Mouse (Mus musculus): ENCODE measurements around the gene Vgll2. TPM values are rescaled to one million over a fixed set of nuclear protein-coding genes. Genes with fewer than 3 reads are reported as not detected.
A peak's percentile ranks its signal among the peaks of the same experiment; 100 is the strongest.

The Vgll2 gene
- not detected for total RNA-seq (2022)

GRCm38 (mm10) chr10:52022413-52023212, at the start of gene Vgll2:
TSS of gene Vgll2 (plus strand) at chr10:52022502.
- DNase-seq (ENCODE audit: low spot score in 2 of 2) = peak; percentile 11 to 18

- peak in 1 of 2 experiments; percentile 27 for DNase-seq (ENCODE audit: low spot score in 2 of 2)
Observed at GRCm38 (mm10) chr10:51975137-51975536, 47.2 kb upstream of the Vgll2 start.

GRCm38 (mm10) chr10:51975587-51975986, 46.7 kb upstream of the Vgll2 start:
- no peak for DNase-seq (ENCODE audit: low spot score in 2 of 2)

GRCm38 (mm10) chr10:51981651-51982050, 40.7 kb upstream of the Vgll2 start:
- no peak for DNase-seq (ENCODE audit: low spot score in 2 of 2)

- DNase-seq (ENCODE audit: low spot score in 2 of 2) = no peak
Observed at GRCm38 (mm10) chr10:51982395-51982794, 39.9 kb upstream of the Vgll2 start.

- DNase-seq (ENCODE audit: low spot score in 2 of 2) = no peak
Observed at GRCm38 (mm10) chr10:52018471-52018870, 3.8 kb upstream of the Vgll2 start.

- no peak for DNase-seq (ENCODE audit: low spot score in 2 of 2)
Observed at GRCm38 (mm10) chr10:52021231-52021630, 1.1 kb upstream of the Vgll2 start.

GRCm38 (mm10) chr10:52021736-52022394, 437 bp upstream of the Vgll2 start:
- no peak for DNase-seq (ENCODE audit: low spot score in 2 of 2)

- no peak for DNase-seq (ENCODE audit: low spot score in 2 of 2)
Observed at GRCm38 (mm10) chr10:52023213-52024052, 1.1 kb downstream of the Vgll2 start.

- no peak for DNase-seq (ENCODE audit: low spot score in 2 of 2)
Observed at GRCm38 (mm10) chr10:52024053-52024410, 1.7 kb downstream of the Vgll2 start.

- no peak for DNase-seq (ENCODE audit: low spot score in 2 of 2)
Observed at GRCm38 (mm10) chr10:52025291-52025690, 3.0 kb downstream of the Vgll2 start.

GRCm38 (mm10) chr10:52025821-52026220, 3.5 kb downstream of the Vgll2 start:
- DNase-seq (ENCODE audit: low spot score in 2 of 2) = no peak

GRCm38 (mm10) chr10:52027161-52028035, 5.1 kb downstream of the Vgll2 start:
- DNase-seq (ENCODE audit: low spot score in 2 of 2) = no peak

GRCm38 (mm10) chr10:52028561-52029370, 6.5 kb downstream of the Vgll2 start:
- DNase-seq (ENCODE audit: low spot score in 2 of 2) = no peak

- no peak for DNase-seq (ENCODE audit: low spot score in 2 of 2)
Observed at GRCm38 (mm10) chr10:52029421-52030080, 7.2 kb downstream of the Vgll2 start.

- no peak for DNase-seq (ENCODE audit: low spot score in 2 of 2)
Observed at GRCm38 (mm10) chr10:52033729-52034128, 11.4 kb downstream of the Vgll2 start.

GRCm38 (mm10) chr10:52039392-52039791, 17.1 kb downstream of the Vgll2 start:
- DNase-seq (ENCODE audit: low spot score in 2 of 2) = no peak

GRCm38 (mm10) chr10:52043086-52043485, 20.8 kb downstream of the Vgll2 start:
- DNase-seq (ENCODE audit: low spot score in 2 of 2) = no peak

- DNase-seq (ENCODE audit: low spot score in 2 of 2) = no peak
Observed at GRCm38 (mm10) chr10:52048287-52048686, 26.0 kb downstream of the Vgll2 start.

GRCm38 (mm10) chr10:52072482-52072881, 50.2 kb downstream of the Vgll2 start:
- DNase-seq (ENCODE audit: low spot score in 2 of 2) = peak; percentile 4 to 10
